Mouse (Mus musculus) spleen, postnatal 36 days (tissue): ENCODE measurements around the gene Dlg2.

Experiments
- DNase-seq, 2 experiments: peaks; one replicate each; pipeline ENCODE4 v3.0.0; 2022; ENCODE audit warnings: low spot score in 2 of 2, mixed read lengths in 1 of 2

The Dlg2 gene

DNA sequence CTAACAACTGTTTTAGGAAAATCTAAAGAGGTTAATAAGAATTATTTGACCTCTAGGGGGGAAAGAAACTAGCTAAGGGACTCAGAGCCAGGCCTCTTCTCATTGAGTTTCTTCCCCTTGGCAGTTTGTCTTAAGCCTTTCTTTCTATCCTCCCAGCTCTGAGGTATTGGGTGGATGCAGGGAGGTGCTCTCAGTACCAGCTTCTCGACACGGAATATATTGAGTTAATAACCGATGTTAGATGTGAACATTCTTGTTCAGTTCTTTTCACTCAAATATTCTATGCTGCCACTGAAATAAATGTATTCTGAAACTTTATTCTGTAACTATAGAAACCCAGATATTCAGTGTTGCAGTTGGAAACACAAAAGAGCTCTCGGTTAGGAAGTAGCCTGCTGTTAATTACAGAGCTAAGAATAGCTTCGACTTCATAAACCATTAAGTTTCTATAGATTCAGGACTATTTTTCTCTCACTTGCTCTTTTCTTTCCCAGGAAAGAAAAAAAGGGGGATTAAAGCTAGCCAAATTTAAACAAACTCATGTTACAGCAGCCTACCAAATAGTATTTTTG lies 1907.5 kb downstream of the Dlg2 start:
- DNase-seq: no peak

DNA sequence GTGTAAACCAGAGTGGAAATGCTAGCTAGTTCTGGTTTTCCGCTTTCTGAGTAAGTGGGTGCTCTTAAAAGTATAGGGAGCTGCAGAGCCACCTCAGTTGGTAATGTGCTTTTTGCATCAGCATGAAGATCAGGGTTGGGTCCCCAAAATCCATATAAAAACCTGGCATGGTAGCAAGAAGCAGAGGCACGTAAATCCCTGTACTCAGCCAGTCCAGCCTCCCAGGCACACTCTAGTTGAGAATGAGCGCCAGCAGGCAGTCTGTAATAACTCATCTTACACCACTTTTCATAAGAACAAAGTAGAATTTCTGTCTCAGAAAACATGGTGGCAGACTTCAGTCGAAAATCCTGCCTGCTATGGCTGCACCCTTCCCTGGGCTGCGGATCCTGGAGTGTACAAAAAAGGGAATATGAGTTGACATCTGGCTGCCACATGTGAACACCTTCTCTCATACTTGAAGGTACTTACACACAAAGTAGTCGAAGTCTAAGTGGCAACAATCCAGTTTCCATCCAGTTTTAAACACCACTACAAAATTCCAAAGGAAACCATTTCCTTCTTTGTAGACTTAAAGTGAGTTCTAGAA lies 1915.7 kb downstream of the Dlg2 start:
- no peak for DNase-seq

DNA sequence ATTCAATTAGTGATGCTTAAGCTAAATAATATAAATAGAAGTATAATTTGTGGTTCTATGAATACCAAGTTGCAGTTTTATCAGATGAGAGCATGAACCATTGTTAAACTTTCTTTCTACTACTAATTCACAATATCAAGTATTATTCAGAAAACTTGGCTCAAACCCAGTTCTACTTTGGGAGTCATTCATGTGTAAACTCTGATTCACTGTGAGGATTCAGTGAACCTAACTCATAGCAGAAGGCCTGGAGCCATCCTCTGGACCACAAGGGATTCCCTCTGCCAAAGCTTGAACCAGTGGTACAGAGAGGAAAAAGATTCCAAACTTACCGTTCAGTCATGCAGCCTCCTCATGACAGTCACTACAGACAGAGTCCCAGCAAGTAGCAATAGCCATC lies 1920.3 kb downstream of the Dlg2 start:
- no peak for DNase-seq

DNA sequence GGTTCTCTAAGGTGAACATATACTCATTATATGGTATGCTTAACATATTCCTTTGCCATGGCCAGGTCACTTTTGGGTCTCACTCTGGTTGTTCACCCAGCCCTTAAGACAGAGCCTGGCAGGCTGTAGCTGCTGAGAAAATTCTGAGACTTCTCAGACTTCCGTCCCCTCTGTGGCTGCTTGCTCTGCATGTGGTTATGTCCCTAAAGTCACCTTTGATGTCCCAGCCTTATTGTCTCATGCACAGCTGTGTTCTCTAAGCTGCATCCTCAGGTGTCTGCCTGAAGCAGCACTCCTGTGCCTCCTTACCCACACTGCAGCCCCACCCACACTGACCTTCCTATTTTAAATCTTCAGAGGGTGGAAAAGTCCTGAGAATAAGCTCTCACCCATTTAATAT lies 1922.4 kb downstream of the Dlg2 start:
- DNase-seq: no peak

DNA sequence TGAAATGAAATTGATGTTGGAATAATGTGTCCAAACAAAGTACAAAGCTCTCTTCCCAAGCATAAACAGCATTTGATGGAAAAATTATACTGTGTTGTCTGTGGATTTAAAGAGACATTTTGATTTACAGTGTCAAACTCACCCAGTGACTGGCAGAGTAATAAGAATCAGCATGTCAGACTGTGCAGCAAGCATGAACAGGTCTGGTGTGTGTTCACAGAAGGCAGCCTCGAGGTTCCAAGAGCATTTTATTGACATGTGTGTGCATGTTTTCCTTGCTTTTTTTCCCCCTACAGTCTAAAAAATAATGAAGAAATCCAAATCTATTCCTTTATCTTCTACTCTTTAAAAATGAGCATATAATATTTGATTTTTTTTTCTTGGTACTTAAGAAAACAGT lies 1924.1 kb downstream of the Dlg2 start:
- DNase-seq: no peak

DNA sequence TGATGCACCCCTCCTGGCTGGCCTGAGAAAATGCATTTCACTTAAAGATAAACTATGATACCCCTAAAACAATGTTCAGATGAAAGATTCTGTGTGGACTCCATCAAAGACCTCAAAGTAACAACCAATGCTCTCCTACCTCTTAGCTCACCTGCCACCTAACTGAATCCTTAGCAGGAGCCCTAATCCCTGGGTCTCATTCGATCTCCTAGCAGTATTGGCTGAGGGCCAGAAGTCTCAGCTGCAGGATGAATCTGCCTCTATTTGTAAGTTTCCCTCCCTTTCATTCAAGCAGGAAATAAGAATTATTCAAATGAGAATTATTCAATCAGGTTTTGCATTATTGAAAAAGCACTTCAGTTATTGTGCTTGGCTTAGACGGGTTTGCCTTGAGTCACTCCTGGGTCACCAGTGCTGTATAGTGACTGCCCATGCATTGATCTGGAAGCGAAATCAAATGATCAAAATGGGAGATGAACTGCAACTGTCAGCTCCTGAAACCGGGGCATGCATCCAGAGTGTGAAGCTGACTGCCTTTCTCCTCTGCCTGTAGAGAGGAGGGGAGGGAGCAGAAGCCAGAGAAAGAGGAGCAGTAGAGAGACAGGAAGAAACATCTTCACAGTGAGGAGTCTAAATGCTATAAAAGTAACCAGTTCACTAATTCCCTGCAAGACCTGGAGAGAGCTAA lies 1924.7 kb downstream of the Dlg2 start:
- no peak for DNase-seq

DNA sequence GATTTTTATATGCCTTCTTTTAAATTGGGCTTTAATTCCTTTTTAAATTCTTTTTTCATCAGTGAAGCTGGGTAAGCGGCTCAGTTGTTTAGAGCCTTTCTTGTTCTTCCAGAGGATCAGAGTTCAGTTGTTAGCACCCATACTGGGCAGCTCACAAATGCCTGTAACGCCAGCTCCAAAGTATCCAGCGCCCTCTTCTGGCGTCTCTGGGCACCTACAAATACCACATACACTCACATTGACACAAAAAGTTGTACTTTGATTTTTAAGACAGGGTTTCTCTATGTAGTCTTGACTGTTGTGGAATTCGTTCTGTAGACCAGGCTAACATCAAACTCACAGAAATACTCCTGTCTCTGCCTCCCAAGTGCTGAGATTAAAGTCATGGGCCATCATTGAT lies 1932.0 kb downstream of the Dlg2 start:
- DNase-seq: no peak

DNA sequence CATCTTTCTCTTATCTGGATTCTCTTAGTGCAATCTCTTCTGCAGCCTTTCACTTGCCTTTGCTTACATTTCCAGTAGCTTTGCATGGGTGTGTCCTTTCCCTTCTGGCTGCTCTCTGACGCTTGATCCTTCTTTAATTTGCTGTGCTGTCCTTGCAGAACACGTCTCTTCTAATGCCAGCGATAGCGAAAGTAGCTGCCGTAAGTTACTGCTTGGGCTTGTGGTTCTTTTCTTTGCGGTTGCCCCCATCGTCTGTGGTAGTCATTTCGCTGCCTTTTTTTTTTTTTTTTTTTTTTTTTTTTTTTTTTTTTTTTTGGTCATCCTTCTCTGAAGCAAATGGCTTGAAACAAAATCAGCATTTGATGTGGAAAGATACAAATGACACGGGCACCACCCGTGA lies 1944.0 kb downstream of the Dlg2 start:
- DNase-seq: no peak

DNA sequence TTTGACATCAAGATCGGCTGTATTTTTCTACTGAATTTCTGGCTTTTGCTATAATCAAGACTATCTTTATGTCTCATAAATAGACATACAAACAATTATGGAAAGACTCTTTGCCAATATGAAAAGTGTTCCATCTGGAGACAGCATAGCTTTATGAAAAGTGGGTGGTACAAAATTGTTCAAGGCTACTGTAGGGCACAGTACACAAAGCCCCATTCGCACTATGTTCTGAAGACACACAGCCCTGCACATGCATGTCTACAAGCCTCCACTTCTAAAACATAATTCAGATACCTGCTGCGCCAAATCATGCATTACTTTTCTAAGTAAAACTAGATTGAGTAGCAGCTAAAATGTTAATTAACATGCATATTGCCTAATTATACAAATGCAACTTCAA lies 1946.5 kb downstream of the Dlg2 start:
- no peak for DNase-seq

DNA sequence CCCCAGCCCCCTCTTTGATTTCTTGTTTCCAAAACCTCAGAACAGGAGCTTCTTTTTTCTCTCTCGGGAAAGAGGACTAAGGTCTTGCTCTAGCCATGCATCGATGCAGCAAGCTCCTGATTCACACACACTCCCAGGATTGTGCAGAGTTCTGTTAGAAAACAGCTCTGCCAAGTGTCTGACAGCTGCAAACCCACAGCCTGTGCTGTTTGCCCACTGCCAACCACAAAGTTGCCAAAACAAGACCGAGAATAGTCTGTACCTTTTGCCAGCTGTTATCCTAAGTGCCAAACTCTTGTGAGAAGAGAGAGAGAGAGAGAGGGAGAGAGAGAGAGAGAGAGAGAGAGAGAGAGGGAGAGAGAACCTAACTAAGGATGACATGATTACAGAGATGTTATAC lies 1948.2 kb downstream of the Dlg2 start:
- DNase-seq: no peak

DNA sequence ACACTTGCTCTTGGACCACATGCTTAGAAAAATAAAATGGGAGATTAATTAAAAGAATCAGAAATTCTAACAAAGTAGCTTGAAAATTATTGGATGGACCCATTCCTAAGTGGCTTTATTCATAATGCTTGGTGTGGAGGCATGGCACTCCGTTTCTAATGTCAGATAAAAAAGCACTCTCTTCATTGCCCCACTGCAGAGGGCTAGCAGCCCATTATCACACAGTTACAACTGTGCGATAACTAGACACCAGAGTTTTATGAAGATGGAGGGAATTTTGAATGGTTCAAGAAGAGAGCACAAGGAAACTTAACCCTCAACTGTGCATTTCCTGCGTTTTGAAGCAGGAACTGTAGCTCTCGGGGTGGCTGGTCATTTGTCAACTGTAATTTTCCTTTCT lies 1950.8 kb downstream of the Dlg2 start:
- DNase-seq: no peak

DNA sequence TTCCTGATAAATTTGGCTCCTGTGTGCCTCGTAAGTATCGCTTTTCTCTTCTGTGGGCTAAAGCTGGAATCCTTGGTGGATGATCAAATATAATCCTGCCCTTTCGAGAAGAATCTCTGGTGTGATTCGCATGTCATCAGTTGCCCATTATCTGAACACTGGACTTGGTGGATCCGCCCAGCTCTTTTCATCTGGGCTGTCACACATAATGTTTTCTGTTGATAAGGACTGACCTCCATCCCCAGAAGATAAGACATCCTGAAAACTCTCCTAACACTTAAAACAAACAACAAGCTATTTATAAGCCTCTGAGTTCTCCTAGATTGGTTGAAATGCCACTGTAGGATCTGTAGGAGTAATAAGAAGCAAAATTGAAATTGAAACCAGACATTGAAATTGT lies 1952.2 kb downstream of the Dlg2 start:
- DNase-seq: no peak

DNA sequence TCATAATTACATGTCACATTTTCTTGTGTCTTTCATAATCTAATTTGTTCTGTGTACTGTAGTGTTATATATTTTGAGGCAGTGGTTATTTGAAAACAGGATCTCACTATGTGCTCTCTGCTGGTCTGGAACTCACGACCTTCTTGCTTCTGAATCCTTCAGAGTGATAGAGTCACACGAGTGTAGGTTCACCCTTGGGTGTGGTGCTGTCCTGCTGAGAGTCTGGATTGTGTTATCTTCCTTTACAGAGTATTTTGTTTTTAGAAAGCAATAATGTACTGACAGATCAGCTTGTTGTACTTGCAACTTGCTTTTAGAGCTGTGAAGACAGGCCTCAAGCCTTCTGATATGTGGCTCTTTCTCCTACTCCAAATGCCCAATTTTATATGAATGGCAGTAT lies 1953.8 kb downstream of the Dlg2 start:
- no peak for DNase-seq

DNA sequence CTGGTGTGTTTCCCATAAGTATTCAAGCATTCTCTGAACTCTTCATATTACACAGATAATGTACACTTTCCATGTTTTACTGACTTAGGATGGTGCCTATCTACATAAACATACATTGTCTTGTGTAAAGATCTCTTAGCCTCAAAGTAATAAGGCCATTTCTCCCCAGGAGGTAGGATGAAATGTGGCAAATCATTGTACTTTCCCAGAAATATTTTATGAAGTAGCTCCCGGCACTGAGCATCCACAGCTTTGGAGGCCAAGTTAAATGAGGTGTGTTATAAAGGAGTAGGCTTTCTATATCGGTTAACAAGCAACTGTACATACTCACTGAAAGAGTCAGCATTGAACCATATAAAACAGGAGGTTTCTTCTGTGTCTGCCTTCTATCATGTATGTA lies 1960.7 kb downstream of the Dlg2 start:
- DNase-seq: no peak

DNA sequence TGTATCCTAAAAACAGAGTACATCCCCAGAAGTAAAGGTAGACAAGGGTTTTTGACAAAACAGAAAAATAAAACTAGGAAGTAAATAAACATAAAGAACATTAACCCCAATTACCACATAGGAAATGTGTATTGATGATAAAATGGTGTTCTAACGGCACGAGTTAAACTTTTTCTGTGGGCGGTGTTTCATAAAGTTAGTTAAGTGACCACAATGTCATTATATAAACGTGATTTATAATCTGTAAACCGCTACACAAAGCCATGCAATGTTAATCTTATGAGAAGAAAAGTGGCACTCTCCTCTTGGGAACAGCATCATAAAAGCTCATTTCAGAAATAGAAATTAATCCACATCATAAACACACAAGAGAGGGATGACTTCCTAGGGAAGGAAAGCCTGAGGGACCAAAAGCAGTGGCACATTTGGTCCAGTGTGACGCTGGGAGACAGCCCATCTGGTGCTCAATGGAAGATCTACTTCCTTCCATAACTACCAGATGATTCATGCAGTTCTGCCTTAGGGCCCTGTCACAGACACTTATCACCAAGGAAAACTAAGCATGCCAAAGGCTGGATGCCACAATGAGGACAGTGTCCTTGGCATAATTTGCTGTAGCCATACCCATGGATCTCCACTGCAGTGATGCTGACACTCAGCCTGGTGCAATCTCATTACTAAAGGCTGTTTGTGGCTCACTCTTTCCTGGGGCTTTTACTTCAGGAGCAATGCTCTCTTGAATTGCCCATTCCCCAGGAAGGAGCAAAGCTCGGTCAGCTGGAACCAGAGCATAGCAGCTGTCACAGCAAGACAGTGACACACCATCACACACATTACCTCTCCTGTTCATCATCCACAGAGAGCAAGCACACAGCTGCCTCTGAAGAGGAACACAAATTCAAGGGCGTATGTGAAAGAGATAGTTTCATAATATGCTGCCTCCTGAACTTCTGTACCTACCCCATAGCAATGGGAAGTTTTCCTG lies 1963.3 kb downstream of the Dlg2 start:
- no peak for DNase-seq

DNA sequence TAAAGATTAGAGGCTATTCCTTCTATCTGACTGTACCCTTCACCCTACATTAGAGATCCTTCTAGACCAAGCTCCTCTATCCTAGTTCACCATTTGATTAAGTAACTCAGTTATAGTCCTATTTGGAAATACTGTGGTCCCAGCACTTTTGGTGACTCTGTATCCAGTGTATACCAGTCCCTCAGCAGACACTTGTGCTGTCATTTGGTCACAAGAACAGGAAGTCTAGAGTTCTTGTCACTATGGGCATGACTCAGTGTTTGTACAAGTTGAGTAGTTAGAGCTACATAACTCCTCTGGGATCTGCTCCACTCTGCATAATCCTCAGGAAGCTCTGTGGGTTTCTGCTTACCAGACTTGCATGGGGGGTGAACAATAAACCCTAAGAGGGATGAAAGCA lies 1965.1 kb downstream of the Dlg2 start:
- no peak for DNase-seq

DNA sequence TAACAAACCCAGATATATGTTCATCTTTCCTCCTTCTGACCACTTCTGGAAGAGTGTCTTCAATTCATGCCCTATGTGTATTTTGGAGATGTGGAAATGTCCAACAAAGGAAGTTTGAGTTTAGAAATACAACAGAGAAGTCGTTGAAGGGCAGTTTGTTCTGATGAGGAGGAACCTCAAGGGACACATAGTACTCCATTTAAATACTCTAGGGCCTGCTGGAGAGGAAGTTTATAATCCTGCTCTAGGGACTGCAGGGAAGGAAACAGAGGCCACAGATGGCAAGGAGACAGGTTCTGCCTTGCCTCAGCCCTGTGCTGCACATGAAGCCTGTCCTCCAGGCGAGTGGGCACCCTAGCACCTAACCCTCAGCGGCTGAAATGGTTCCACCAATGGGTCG lies 1965.6 kb downstream of the Dlg2 start:
- no peak for DNase-seq

DNA sequence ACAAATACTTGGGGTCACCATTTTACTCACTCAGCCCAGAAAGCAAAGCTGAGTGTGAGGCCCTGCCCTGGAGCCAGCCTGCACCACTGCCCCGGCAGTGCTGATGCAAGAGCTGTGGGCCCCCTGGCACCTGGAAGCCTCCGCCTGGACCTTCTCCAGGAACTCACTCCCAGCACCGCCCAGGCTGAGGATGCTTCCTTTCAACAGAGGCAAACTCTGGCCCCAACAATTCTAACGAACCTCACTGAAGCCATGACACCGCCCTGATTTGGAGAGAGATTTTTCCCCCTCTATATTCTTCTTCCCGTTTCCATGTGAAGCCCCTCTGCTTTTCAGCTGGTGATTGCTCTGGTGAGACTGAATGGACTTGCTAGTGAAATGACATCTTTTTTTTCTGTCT lies 1971.5 kb downstream of the Dlg2 start:
- no peak for DNase-seq

DNA sequence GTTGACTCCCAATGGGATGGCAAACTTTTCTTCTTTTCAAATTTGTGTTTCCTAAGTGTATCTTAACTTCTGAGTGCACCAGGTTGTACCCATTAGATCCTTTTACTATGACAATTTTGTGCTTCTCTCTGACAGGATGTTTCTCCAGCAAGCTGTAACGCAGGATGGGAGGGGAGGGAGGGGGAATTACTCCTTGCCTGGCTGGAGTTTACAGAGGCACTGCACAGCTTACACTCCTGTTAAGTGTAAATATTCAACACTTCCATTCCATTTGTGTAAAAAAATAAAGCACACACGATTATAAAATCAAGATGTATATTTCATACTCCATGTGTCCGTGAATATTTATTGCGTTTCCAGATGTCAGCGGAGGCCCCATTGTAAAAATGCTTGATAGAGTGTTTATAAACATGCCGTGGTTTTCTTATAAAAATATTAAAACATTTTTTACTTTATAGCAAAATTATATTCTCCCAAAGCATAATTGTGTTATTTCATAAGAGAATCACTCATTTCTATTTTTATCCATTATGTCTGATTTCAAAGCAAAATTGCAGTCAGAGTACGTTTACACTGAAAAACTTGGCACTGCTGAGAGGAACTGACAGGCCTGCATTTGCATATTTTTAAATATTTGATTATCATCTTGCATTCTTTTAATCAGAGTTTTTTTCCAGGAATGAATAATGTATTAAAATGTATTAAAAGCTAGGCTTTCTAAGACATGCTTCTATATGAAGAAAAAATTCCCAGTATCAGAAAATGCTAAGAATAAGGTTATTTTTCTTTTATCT lies 1972.5 kb downstream of the Dlg2 start:
- DNase-seq: no peak

DNA sequence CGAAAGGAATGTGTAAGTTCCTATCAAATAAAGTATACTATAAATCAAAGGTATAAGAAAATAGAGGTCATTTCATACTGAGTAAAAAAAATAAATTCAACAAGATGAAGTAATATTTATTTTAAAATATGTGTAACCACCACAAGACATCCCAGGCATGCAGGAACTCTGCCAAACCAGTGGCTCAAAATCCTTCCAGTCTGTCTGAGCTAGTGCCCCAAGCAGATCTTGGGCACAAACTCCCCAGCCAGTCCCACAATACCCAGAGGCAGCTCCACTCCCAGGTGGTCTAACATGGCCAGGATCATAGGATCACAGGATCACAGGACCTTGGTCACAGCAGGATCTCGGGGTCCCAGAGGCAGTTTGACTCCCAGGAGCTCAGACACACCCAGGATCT lies 1977.7 kb downstream of the Dlg2 start:
- no peak for DNase-seq

DNA sequence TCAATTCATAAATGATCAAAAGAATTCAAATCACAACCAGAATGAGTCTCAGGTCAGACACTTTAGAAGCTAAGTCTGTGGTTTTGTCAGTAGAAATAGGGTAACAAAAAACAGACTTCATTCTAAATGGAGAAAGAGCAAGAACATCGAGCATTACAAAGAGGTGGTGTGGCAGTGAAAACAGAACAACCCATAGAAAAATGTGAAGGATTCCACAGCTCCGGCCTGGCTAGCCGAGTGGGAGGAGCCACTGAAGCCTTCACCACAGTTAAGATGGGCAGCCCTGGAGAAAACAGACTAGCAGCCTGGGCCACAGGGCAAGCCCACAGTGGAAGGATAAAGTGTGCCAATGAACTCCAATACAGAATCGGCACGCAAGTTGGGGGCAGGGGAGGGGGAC lies 1979.5 kb downstream of the Dlg2 start:
- no peak for DNase-seq

DNA sequence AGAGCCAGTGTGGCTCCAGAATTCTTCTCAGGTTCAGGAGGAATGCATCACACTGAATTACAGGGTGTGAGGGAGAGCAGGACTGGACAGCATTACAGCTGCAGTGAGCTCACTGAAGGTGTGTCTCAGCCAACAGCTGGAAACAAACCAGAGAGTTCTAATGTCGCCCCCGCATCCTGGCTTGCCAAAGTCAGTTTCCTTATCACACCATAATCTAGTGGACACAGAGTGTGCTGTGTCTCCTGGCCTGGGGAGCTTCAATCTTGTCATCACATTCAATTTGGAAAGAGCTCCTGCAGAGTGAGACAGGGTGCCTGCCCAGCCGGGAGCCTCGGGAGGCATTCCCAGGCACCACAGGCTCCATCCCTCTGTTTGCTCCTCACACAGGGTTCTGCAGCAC lies 1981.3 kb downstream of the Dlg2 start:
- DNase-seq: no peak
